Mouse (Mus musculus) embryonic facial prominence, embryonic 15.5 days (tissue): Measurements from ENCODE around the gene Il11ra2. TPM values are rescaled to one million over a fixed set of nuclear protein-coding genes. Genes with fewer than 3 reads are reported as not detected.

ENCODE experiments used
- polyA plus RNA-seq: library from polyadenylated mRNA; unstranded; fragments of >200 nt; fragmentation: Nextera tagmentation; extraction: Ambion mirVana; gene quantifications from 2 replicates; pipeline ENCODE4 v1.2.1, GENCODE M21; 2015

The Il11ra2 gene
- polyA plus RNA-seq, 1 experiment from 2014 or later = not detected

Other genes with a start within 250 kb of the Il11ra2 start
- not detected in 2 replicates for gene Gm21586, start 222.5 kb downstream of the Il11ra2 start, polyA plus RNA-seq
- 0.07 and 0.11 TPM in 2 replicates for gene Gm2163, start 195.1 kb downstream of the Il11ra2 start, polyA plus RNA-seq
- gene Fam205a2, start 133.7 kb downstream of the Il11ra2 start, polyA plus RNA-seq = not detected in 2 replicates
- not detected in 2 replicates for gene Gm10591, start 49.7 kb downstream of the Il11ra2 start, polyA plus RNA-seq
- gene Gm2564, start 32.2 kb downstream of the Il11ra2 start, polyA plus RNA-seq = 0.50 TPM in 1 of 2 replicates, not detected in the other
- not detected in 2 replicates for gene Ccl27b, start 6.6 kb downstream of the Il11ra2 start, polyA plus RNA-seq
- gene 4930578G10Rik, start 73.7 kb upstream of the Il11ra2 start, polyA plus RNA-seq = not detected in 2 replicates
- not detected in 2 replicates for gene Ccl19, start 94.7 kb upstream of the Il11ra2 start, polyA plus RNA-seq
- gene Ccl21a, start 112.1 kb upstream of the Il11ra2 start, polyA plus RNA-seq = 98.7 and 109 TPM in 2 replicates
- not detected in 2 replicates for gene Fam205a1, start 192.0 kb upstream of the Il11ra2 start, polyA plus RNA-seq
- gene Gm12394, start 194.9 kb upstream of the Il11ra2 start, polyA plus RNA-seq = 0.08 and 0.11 TPM in 2 replicates
- gene Fam205c, start 212.3 kb upstream of the Il11ra2 start, polyA plus RNA-seq = 0.36 and 0.46 TPM in 2 replicates